Mouse (Mus musculus): ENCODE results near the gene Inip.

DNA sequence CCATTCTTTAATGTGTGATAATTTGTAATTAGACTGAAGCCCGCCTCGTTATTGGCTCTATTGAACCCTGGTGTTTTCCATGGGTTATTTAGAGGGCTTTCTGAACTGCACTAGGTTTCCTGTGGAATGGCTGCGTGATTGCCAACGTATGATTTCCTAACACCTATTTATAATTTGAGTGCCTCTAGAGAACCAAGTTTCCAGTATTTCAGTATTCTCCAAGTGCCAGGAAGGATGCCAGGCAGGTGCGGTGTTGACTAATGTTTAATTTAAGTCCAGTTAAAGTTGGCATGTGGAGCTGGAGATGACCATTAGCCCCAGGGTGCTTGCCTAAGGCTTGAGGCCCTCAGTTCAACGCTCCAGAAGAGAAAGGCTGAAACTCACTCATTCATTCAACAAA, 14.3 kb downstream of the Inip start:
- TF ChIP-seq EP300 (IDR thresholded peaks at IDR 0.05; ENCODE audit: low read depth) (no peak), CTCF (IDR thresholded peaks at IDR 0.05; ENCODE audit: low read depth) (no peak)
